Mouse (Mus musculus) embryonic fibroblast, embryonic 13.5 days (primary cell): ENCODE data around the gene Opn4. TPM values are rescaled to one million over a fixed set of nuclear protein-coding genes. Genes with fewer than 3 reads are reported as not detected.

Experiments
- H3K27ac ChIP-seq: 2 replicates; pipeline ENCODE4 v1.5.1; 2012; ENCODE audit warnings: low read length, control low read depth, inconsistent platforms; ENCODE audit not compliant: insufficient read depth
- H3K4me1 ChIP-seq: 2 replicates; pipeline ENCODE4 v1.6.1; 2011; ENCODE audit warnings: low read length; ENCODE audit not compliant: control insufficient read depth, insufficient read depth
- H3K4me3 ChIP-seq: 2 replicates; pipeline ENCODE4 v1.5.1; 2011; ENCODE audit warnings: mild to moderate bottlenecking, control low read depth, low read length; ENCODE audit not compliant: insufficient read depth
- CTCF ChIP-seq: IDR thresholded peaks from 2 replicates; pipeline ENCODE4 v1.5.1; 2011; ENCODE audit warnings: mild to moderate bottlenecking, control low read depth, low read length, moderate library complexity, borderline replicate concordance; ENCODE audit not compliant: insufficient read depth
- POLR2A ChIP-seq: IDR thresholded peaks from 2 replicates; pipeline ENCODE4 v1.6.1; 2011; ENCODE audit warnings: low read depth, mild to moderate bottlenecking, control low read depth, low read length, moderate library complexity
- polyA plus RNA-seq: library from polyadenylated mRNA; stranded (reverse); fragments of >200 nt; gene quantifications from 2 replicates; pipeline ENCODE4 v1.2.4, GENCODE M21; 2011; ENCODE audit warnings: low read depth; ENCODE audit not compliant: missing spikeins, insufficient read length

The Opn4 gene
- polyA plus RNA-seq, 1 experiment, result not detected

GRCm38 (mm10) chr14:34620611-34621376, 20.9 kb upstream of the Opn4 start:
- no peak overlapping the region for H3K27ac ChIP-seq
- H3K4me1 ChIP-seq, result no peaks in the 10 kb centered on the region
- peak; percentile 39 for TF ChIP-seq CTCF
- no peak for TF ChIP-seq POLR2A
- H3K4me3 ChIP-seq, result no peak overlapping the region

GRCm38 (mm10) chr14:34618808-34619207, 18.9 kb upstream of the Opn4 start:
- no peak overlapping the region for H3K27ac ChIP-seq
- H3K4me1 ChIP-seq, result no peaks in the 10 kb centered on the region
- no peak for TF ChIP-seq POLR2A
- TF ChIP-seq CTCF, result no peak
- no peak overlapping the region for H3K4me3 ChIP-seq

GRCm38 (mm10) chr14:34616821-34617220, 16.9 kb upstream of the Opn4 start:
- Histone ChIP-seq H3K4me1 (no peaks in the 10 kb centered on the region), H3K27ac (no peak overlapping the region), H3K4me3 (no peak overlapping the region)
- TF ChIP-seq CTCF (peak; percentile 99), POLR2A (no peak)

GRCm38 (mm10) chr14:34615625-34616024, 15.7 kb upstream of the Opn4 start:
- no peaks in the 10 kb centered on the region for H3K4me1 ChIP-seq

GRCm38 (mm10) chr14:34615082-34615481, 15.1 kb upstream of the Opn4 start:
- TF ChIP-seq CTCF (no peak), POLR2A (no peak)
- Histone ChIP-seq H3K27ac (no peak overlapping the region), H3K4me3 (peak overlapping the region; percentile 9), H3K4me1 (no peaks in the 10 kb centered on the region)

More at GRCm38 (mm10) chr14:34615625-34616024, 15.7 kb upstream of the Opn4 start:
- H3K4me3 ChIP-seq, result no peak overlapping the region
- H3K27ac ChIP-seq, result no peak overlapping the region
- TF ChIP-seq CTCF, result no peak
- no peak for TF ChIP-seq POLR2A

DNA sequence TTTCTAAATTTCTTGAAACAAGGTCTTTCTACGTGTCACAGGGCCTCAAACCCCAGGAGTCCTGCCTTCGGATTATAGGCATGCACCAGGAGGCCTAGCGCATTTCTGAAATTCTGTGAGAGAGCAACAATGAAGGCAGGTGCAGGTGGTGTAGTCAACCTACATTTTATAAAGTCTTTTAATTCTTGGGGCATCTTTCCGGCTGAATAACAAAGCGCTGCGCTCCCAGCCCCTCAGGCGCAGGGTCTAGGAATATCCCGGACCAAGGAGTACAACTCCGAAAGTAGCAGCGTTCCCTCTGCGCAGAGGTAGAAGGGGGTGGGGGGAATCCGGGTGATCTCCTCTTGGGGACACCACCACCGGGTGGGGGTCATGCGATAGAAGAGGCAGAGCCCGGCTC, 14.6 kb upstream of the Opn4 start:
- Histone ChIP-seq H3K4me3 (no peak overlapping the region), H3K4me1 (no peaks in the 10 kb centered on the region), H3K27ac (no peak overlapping the region)
- TF ChIP-seq POLR2A (no peak), CTCF (no peak)

DNA sequence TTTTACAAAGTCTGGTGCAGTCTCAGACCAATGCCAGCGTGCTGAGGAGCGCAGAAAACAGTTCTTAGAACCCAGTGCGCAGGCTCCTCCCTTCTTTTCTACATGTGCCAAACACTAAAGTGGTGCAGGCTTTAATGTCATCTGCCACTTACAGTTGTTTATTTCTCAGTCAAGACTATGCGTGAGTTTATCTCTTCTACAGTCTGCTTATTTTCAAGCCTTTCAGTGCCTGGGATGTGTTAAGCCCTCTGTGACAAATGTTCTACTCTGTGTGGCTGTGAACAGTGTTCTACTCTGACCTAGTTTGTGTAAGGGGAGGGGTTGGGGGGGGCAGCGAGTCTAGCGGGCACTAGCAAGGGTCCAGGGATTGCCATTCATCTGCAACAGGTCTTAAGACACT, 13.6 kb upstream of the Opn4 start:
- Histone ChIP-seq H3K4me1 (no peaks in the 10 kb centered on the region), H3K4me3 (no peak overlapping the region), H3K27ac (no peak overlapping the region)
- no peak for TF ChIP-seq CTCF
- no peak for TF ChIP-seq POLR2A

DNA sequence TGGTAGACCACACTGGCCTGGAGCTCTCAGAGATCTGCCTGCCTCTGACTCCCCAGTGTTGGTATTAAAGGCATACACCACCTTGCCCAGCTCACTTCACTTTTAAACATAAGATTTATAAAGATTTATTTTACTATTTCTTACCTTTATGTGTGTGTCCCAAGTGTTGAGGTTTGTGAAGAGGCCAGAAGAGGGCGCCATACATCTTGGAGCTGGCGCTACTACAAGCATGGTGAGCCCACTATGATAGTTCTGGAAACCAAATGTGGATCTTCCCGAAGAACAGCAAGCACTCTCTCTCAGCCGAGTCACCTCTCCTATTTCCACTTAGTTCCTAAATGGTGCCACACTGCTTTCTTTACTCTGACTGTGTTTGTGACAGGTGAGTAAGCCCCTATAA, 12.3 kb upstream of the Opn4 start:
- peaks cover 3% of the 10 kb centered on the region; the same call in 1 of the 2 replicates for H3K4me1 ChIP-seq
- TF ChIP-seq CTCF, result no peak
- TF ChIP-seq POLR2A, result no peak
- no peak overlapping the region for H3K4me3 ChIP-seq
- H3K27ac ChIP-seq, result no peak overlapping the region

- no peak for TF ChIP-seq POLR2A
- H3K27ac ChIP-seq, result no peak overlapping the region
- H3K4me1 ChIP-seq, result peaks cover 3% of the 10 kb centered on the region; the same call in 1 of the 2 replicates
- no peak overlapping the region for H3K4me3 ChIP-seq
Measured at GRCm38 (mm10) chr14:34611591-34611990, 11.6 kb upstream of the Opn4 start.

GRCm38 (mm10) chr14:34601910-34602309, 2.0 kb upstream of the Opn4 start:
- Histone ChIP-seq H3K4me1 (no peaks in the 10 kb centered on the region), H3K4me3 (no peak overlapping the region), H3K27ac (no peak overlapping the region)
- no peak for TF ChIP-seq POLR2A
- no peak for TF ChIP-seq CTCF
